Mouse (Mus musculus) gastrocnemius, adult 8-10 months (tissue): ENCODE data around the gene H2-DMb2. TPM values are rescaled to one million over a fixed set of nuclear protein-coding genes. Genes with fewer than 3 reads are reported as not detected.

Experiments
- DNase-seq, 2 experiments: peaks; one replicate each; pipeline ENCODE4 v3.0.0; 2022; ENCODE audit warnings: low spot score in 2 of 2
- total RNA-seq, 4 experiments: library from RNA; stranded (reverse); gene quantifications; 2 replicates each; pipeline ENCODE4 v1.2.4; 2022

H2-DMb2 gene
- under 1 TPM in 2 of 4 experiments, not detected in 2; 0.40 to 0.61 TPM for total RNA-seq

DNA sequence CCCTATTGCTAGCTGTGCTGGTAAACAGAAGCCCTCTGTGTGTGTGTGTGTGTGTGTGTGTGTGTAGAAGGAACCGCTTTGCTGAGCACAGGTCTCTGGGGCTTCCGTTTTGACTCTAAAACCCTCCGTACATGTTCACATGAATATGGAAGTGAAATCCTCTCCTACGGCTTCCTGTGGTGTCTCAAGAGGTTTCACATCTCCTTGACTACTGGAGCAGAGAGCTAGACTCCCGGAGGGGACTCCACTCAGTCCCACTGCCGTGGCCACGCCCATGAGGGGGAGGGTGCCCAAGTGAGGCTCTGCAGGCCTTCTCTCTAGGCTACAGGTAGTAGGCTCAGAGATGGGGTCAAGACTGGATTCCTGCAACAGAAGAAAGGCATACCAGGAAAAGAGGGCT is at the start of gene H2-DMb2:
TSS of gene H2-DMb2 (plus strand) at position 275 of the 400 bp plus-strand sequence.
- no peak for DNase-seq

DNA sequence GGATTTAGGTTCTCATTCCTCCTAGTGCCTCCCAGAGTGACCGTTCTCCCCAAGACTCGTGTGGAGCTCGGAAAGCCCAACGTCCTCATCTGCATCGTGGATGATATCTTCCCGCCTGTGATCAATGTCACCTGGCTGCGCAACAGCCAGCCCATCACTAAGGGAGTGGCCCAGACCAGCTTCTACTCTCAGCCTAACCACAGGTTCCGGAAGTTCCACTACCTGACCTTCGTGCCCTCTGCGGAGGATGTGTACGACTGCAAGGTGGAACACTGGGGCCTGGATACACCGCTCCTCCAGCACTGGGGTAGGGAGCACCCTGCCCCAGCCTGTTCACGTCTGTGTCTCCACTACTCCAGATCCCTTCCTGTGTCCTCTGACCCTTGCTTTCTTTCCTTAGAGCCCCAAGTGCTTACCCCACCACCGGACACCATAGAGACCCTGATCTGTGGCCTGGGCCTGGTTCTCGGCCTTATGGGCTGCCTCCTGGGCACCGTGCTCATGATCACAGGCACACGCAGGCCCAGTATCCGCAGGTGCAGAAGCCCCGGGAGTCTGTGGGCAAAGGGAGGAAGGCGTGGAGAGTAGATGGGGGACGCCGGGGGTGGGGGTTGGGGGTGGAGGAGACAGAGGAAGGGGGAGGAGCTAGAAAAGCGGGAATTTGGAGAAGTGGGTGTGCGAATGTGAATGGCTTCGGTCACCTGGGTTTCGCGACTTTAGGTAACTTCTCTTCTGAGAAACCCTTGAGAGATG is 48.6 kb upstream of the H2-DMb2 start:
- no peak for DNase-seq

DNA sequence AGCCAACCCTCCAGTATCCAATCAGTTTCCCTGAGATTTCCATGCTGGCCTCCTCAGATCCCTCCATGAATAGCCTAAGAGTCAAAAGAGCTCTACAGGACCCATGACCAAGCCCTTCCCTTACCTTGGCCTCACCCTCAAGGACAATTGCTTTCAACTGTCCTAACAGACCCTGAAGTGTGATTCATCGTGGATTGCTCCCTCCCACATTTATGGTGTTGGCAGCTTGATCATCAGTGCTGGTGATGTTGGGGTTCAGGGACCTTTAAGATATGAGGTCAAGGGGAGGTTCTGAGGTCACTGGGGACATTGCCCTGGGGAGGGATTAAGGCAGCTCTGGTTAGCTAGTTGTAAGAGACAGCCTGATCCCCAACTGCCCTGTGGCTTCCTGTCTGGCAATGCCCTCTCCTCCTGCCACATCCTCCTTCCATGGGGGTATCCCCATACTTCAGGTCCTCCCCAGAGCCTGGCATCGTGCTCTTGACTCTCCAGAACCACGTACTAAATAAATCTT is 46.6 kb upstream of the H2-DMb2 start:
- no peak for DNase-seq

DNA sequence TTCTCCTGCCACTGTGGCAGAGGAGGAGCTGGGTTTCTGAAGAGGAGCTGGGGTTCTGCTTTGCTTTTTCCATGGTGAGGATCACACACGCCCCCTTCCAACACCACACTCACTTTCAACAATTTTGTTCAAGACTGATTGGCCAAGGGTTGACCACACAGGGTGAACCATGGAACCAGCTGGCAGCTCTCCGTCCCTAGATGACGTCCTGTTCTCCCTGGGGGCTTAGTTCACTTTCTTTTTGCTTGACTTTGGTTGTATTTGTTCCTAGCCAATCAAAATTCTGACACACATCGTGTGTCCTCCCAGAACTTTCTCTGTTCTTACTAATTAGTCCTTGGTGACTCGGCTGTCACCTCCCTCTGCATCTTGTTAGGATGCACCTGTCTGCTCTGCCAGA is 45.8 kb upstream of the H2-DMb2 start:
- no peak for DNase-seq

DNA sequence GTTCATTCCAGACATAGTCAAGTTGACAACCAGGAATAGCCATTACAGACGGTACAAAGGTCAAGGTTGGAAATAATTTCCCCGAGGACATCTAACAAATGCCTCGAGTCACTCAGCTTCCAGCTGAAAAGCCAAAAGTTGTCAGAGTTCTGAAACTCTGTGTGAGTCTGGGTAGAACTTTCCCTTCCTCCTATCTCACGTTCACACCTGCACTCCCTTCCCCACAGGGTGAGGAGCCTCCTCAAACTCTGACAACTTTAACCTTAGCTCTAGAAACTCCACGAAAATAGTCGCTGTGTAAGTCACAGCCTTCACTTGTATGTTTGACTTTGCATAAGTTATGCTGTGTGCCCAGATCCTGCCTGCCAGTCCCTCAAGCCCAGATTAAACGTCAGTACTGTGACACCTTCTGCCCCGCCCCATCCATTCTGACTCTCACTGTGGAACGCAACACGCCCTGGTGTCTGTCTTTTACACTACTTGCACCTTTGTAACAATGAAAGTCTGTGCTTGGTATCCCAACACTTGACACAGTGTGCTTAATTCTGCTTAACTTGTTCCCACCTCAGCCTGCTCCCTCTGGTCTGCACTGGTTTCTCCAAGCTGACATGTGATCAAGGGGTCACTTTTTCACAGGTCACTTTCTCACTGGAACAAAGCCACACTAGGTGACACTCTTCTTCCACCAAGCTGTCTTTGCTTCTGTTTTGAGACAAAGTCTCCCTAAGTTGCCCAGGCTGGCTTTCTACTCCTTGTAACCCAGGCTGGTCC is 44.2 kb upstream of the H2-DMb2 start:
- no peak for DNase-seq

DNA sequence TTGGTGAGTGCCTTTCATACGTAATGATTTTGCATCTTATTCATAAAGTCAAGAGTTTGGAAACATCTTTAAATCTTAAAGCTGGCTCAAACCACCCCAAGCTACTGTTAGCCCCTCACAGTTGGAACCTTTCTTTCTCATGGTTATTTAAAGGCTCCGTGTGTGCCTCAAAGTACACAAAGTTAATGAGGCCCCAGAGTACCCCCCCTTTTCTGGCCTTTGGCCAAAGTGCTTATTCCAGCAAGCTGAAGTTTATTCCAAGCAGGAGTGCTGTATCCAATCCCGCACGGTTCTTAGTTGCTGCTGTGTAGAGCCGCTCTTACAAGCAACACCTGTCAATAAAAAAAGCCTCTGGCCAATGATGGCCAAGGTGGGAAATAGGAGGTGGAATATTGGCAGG is 43.6 kb upstream of the H2-DMb2 start:
- no peak for DNase-seq

DNA sequence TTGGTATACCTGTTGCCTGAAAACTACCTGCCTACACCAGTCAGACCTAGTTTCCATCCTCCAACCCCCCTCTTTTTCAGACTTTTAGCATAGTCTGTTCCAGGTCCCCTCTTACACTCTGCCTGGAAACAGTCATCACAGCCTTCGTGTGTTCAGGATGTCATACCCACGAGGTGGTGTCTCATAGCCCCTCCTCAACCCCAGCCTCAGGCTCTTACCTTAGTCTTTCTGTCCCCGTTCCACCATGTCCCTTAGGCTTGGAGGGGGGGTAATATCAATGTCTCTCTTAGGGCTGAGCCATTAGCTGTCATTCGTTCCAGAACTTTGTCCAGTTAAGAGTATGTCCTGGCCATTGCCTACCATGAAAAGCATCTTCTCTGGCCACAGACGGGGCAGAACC is 41.9 kb upstream of the H2-DMb2 start:
- no peak for DNase-seq

DNA sequence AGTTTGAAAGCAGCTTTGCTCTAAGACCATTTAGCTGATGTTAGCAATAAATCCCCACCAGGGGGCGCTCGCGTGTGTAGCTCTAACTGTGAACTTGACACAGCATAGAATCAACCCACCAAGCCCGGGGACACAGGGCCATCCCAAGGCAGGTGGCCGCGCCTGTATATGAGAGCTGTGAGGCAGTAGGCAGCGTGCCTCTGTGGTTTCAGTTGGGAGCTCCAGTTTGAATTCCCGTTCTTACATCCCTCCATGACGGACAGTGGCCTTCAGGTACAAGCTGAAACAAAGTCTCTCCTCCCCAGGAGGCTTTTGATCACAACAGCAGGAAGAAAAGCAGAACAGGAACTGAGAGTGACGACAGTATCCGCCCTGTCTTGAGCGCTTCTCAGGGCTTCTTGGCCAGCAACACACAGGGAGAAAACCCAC is 41.5 kb upstream of the H2-DMb2 start:
- DNase-seq = peak; percentile 90 to 91

DNA sequence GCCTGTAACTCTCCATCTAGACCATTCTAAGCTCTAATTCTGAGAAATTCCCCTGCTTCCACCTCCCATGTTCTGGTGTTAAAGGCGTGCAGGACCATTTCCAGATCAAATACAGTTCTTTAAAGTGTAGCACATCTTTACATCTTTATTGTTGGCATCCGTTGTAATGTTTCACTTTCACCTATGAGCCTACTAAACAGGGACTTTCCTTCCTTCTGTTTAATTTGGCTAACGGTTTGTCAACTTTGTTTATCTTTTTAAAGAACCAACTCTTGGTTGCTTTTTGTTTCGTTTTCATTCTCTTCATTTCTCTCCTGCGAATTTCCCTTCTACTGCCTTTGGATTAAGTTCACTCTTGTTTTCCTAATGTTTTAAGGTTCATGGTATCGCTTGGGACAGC is 40.3 kb upstream of the H2-DMb2 start:
- DNase-seq = no peak

DNA sequence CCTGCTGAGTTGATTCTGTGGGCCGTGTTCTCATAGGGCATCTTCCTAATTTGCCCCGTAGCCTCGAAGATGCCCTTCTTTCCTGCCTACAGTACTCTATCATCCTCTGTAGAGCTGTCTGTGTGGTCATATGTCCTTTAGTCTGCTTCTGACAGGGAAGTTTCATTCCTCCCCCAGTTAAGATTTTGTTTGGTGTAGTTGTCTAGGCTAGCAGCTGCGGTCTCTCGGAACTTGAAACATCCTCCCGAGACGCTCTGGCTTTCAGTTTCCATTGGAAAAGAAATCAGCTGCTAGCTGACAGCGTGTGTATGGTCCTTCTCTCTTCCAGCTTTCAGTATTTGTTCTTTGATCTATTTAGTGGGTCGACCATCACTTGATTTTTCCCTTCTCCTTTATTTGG is 38.3 kb upstream of the H2-DMb2 start:
- DNase-seq = no peak

DNA sequence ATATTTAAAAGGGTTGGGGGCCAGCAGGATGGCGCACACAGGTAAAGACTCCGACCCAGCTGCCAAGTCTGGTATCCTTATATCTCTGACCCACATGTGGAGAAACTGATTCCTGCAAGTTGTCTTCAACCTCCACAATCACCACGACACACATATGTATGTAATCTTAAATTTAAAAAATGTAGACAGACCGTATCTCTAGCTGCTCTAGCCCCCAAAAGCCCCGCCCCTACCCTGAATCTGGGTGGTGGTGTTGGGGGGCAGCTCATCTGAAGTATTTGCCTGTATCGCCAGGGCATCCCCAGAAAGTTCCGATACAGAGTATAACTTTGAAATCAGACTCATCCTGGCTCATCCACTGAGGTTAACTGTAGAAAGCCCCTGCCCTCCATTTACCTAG is 36.6 kb upstream of the H2-DMb2 start:
- DNase-seq = no peak

DNA sequence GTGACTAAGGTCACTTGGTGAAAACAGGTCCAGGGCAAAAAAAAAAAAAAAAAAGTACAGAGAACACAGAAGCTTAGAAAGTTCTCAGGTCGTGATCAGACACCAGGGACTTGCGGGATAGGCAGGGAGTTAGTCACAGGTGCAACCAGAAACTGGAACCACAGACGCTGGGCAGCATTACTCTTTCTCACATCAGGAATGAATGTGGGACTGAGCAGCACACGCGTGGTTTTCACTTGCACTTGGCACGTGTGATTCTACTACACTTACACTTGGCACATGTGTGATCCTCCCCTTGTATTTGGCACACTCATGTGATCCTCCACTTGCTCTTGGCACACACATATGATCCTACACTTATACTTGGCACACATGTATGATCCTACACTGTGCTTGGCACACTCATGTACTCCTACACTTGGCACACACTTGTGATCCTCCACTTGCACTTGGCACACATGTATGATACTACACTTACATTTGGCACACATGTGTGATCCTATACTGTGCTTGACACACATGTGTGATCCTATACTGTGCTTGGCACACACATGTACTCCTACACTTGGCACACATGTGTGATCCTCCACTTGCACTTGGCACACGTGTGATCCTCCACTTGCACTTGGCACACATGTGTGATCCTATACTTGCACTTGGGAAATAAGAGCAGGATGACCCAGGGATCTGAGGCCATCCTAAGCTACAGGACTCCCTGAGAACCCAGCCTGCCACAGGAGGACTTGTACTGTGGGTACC is 35.8 kb upstream of the H2-DMb2 start:
- no peak for DNase-seq

DNA sequence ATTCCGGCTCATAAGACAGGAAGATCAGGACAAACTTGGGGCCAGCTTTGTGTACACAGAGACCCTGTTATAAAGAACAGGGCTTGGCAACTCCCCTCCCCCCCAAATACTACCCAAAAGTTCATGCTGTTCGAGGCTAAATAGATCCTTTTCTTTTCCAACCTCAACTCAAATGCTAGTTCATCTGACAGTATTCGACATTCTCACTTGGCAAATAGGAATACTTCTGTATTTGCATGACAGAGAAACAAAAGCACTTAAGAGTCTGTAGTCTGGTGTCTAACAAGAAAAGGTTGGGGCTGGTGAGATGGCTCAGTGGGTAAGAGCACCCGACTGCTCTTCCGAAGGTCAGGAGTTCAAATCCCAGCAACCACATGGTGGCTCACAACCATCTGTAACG is 34.6 kb upstream of the H2-DMb2 start:
- no peak for DNase-seq

DNA sequence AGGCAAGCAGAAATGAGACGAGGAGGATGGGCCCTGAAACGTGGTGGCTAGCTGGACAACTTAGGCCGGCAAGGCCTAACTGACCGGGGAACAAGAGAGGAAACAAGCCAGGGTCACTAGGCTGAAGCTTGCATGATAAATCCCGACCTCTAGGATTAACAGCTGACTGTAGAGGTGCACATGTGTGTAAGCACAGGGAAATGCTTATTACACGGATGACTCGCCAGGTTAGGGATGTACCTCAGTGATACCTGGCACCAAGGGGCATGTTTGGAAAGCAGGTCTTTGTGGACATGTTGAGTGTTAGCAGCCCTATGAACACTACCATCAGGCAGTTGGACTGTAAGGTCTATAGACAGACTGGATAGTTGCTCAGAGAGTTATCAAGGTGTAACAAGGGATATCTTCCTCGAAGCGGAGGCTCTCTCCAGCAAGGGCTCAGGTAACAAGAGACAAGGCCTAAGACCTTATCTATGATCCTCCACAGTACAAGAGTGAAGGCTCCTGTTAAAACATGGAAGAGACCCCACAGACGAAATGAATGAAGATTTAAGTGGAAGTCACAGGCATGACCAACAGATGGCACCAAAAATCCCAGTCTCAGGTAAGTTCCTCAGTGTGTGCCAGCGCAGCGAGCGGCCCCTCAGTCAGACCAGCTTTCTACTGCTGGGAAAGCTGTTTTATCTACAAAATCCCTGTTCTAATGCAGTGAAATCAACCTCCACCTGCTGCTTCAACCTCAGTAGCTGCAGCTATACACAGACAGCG is 33.9 kb upstream of the H2-DMb2 start:
- no peak for DNase-seq

DNA sequence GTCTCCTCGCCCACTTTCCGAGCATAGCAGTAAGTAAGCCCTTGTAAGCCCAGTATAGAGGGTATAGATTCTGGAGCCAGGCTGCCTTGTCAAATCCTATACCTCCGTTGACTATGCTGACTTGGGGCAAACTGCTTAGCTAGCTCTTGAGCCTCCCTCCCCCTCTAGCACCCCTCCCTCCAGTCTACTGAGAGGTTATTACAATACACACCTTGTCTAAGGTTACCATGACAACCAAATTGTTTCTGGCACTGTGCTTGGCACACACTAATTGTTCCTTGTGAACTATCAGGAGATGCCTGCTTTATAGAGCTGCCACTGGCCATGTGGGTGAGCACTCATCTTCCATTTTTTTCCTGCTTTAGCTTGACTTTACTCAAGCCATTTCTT is 33.3 kb upstream of the H2-DMb2 start:
- DNase-seq = no peak

DNA sequence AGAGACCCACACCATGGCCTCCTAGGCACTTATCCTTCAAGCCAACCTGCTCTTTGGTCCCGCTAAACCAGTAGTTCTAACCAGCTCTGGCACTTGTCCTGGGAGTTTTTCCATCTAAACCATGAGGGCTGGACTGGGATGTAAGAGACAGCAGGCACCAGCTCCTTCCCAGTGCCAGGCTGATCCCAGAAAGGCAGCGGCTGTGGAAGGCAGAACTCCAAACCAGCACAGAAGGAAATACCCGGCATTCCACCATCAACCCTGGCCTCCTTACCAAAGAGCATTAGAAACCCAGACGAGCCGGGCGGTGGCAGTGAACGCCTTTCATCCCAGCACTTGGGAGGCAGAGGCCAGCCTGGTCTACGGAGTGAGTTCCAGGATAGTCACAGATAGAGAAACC is 32.8 kb upstream of the H2-DMb2 start:
- DNase-seq = no peak

DNA sequence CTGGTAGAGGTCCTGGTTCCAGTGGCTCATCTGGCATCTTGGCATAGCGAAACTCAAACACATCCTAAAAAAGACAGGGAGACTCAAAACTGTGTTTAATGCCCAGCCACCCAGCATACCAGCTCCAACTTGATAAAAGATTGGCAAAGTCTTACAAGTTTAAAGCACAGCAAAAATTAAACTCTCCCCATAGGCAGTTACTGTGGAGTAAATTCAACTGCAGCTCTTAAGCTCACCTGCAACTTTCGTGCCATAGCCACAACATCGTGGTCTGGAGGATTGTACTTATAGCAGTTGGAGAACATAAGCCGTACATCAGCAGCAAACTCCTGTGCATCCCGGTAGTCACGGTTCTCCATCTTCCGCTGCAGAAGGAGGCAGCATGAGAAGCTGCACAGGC is 29.0 kb upstream of the H2-DMb2 start:
- no peak for DNase-seq

DNA sequence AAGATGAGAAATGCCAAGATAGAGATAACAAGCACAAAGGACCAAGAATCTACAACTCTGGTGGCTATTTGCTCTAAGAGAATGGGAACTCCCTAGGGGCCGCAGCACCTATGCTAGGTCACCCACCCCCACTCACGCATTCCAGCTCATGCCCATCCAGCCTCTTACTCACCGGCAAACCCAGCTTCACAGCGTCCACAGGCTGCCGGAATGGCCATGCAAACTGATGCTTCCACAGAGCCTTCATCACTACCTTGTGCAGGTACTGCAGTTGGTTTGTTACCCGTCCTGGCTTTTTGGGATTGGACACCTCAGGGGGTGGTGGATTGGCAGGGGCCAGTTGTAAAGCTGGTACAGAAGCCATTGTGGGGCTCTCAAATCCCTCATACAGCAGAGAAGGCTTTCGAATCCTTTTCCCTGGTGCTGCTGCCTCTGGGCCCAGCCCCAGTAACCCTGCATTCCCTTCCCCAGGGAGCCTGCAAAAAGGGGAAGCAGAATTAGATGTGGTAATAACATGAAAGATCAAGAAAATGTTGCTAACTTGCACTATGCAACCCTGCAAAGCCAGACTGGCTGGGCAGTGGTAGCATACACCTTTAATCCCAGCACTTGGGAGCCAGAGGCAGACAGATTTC is 26.3 kb upstream of the H2-DMb2 start:
- DNase-seq = no peak

DNA sequence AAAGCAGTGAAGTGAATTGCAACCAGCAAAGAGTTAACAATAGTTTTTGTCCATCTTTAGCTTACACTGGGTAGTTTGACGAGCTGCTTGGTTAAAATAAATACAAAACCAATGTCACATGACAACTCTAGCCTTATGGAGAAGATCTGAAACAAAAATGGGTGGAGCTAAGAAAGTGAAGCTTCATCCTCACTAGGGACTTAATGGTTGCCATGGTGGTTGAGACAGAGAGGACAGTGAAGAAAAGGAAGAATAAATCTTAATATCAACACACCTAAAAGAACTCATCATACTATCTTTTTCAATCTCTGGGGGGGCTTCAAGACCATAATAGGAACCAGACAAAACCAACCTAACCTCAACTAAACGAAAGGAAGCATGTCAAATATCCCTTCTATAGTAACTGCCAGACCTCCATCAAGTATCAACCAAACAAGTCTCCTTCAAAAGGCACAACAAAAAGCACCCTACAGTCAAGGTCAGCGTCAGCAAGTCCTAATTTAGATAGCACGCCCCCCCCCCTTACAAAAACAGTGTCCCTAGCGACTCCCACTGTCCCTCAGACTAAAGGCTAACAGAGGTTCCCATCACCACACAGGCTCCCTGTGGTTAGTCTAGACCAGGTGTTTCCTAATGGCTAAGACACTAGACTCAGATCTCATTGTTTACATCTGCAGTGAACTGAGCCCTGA is 25.5 kb upstream of the H2-DMb2 start:
- DNase-seq = no peak
